Mouse (Mus musculus) lung, adult 2 months (tissue): ENCODE results near the gene Mtap. TPM values are rescaled to one million over a fixed set of nuclear protein-coding genes. Genes with fewer than 3 reads are reported as not detected.

Experiments
- DNase-seq: peaks from one replicate; pipeline ENCODE4 v3.0.0; 2022
- H3K4me1 ChIP-seq: fragments of 200-500 bp; 2 replicates; pipeline ENCODE4 v1.6.1; 2011; ENCODE audit warnings: low read length; ENCODE audit not compliant: control insufficient read depth, insufficient read depth
- H3K4me3 ChIP-seq: fragments of 200-500 bp; replicated peaks from 2 replicates; pipeline ENCODE3; 2011; ENCODE audit warnings: low read depth, mild to moderate bottlenecking, control low read depth, low read length; ENCODE audit errors: extremely low read depth
- CTCF ChIP-seq: fragments of 200-500 bp; IDR thresholded peaks from 2 replicates; pipeline ENCODE4 v1.5.1; 2011; ENCODE audit warnings: mild to moderate bottlenecking, low read length, control low read depth; ENCODE audit not compliant: insufficient read depth
- POLR2A ChIP-seq: fragments of 200-500 bp; IDR thresholded peaks from 2 replicates; pipeline ENCODE4 v1.6.1; 2011; ENCODE audit warnings: low read depth, mild to moderate bottlenecking, control low read depth, low read length, borderline replicate concordance; ENCODE audit errors: extremely low read depth
- WGBS: fragments of 180-500 bp; shearing (Covaris S2); methylation state at CpG from one replicate; pipeline ENCODE4 v1.1.7; 2018; 5-methylcytosine and 5-hydroxymethylcytosine counted together
- polyA plus RNA-seq: library from polyadenylated mRNA; depleted of rRNA; stranded (reverse); fragments of >200 nt; gene quantifications from 2 replicates; pipeline ENCODE4 v1.2.3, GENCODE M21; 2012; rRNA removed

Mtap gene
- polyA plus RNA-seq, 1 experiment: 4.2 TPM

GRCm38 (mm10) chr4:89195481-89195880, 58.6 kb downstream of the Mtap start:
- WGBS: 66% methylated on average over 4 of the region's 4 CpGs
- TF ChIP-seq POLR2A: no peak
- TF ChIP-seq CTCF: no peak

DNA sequence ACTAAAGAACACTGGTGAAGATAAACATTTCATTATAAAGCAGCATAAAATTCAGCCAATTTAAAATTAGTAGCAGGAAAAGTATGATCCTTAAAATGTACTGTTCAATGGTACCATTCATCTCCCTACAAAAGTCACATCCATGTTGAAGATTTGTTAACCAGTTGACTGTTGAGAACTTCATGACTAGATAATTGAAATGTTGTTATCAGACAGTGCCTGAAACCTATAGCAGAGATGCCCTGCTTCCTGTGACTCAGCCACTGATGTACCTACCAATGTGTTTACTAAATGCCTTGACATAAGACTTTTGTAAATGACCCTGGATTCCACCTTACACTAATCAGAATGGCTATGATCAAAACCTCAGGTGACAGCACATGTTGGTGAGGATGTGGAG, 60.2 kb downstream of the Mtap start:
- Histone ChIP-seq H3K4me1 (no peaks in the 10 kb centered on the region), H3K4me3 (no peak overlapping the region)
- no peak for DNase-seq
- TF ChIP-seq CTCF (no peak), POLR2A (no peak)

More at GRCm38 (mm10) chr4:89195481-89195880, 58.6 kb downstream of the Mtap start:
- Histone ChIP-seq H3K4me3 (no peak overlapping the region), H3K4me1 (no peaks in the 10 kb centered on the region)
- no peak for DNase-seq

DNA sequence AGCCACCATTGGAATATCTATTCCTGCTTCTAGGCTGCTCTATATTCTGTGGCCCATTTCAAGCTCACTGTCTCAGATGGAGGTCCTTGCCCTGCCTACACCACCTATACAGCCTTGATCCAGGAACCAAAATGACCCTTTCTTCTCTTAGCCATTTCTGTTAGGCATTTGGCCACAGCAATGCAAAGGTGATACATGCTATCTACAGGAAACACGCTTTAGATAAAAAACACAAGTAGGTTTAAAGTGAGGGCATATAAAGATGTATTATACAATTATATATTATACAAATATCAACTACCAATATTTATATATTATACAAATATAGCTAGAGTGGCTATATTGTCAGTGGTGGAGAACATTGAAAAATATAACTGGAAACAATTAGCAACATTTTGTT, 63.9 kb downstream of the Mtap start:
- H3K4me3 ChIP-seq: no peak overlapping the region
- H3K4me1 ChIP-seq: no peaks in the 10 kb centered on the region
- no peak for DNase-seq
- TF ChIP-seq CTCF (no peak), POLR2A (no peak)
- 79% methylated on average over 1 of the region's 1 CpGs for WGBS

- H3K4me1 ChIP-seq: no peaks in the 10 kb centered on the region
- H3K4me3 ChIP-seq: no peak overlapping the region
- DNase-seq: no peak
- TF ChIP-seq POLR2A (no peak), CTCF (no peak)
Measured at GRCm38 (mm10) chr4:89209310-89209709, 72.4 kb downstream of the Mtap start.

DNA sequence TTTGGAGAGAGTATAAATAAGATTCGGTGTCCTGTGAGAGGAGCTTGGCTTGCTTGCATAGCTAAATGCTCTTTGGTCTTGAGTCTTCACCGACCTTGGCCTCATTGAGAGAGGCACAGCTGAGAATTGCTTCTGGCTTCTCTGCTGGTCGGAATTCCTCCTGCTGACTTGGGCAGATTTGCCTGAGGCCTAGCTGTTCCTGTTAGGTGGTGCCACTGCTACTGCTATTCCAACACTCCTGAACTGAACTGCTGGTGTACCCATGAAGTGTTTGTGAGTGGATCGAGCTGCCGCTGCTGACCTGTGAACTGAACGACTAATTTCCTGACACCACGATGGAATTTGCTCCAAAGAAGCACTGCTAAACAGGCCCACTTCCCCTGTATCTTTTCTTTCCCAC, 73.4 kb downstream of the Mtap start:
- DNase-seq: no peak
- 55% methylated on average over 7 of the region's 7 CpGs for WGBS
- Histone ChIP-seq H3K4me3 (no peak overlapping the region), H3K4me1 (no peaks in the 10 kb centered on the region)
- no peak for TF ChIP-seq POLR2A
- no peak for TF ChIP-seq CTCF

DNA sequence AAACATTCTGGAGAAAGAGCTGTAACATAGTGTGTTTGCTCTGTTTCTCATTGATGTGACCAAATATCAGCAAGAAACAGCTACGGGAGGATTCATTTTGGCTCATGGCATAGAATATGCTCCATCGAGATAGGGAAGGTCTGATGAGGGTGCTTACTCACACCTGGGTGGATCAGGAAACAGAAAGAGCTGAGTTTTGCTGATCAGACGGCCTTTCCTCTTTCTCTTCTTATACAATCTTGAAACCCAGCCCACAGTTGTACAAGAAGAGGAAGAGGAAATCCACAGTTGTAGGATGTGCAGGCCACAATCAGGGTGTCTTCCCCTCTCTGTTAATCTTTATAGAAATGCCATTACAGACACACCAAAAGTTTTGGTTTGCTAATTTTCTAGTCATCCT, 75.3 kb downstream of the Mtap start:
- 59% methylated on average over 3 of the region's 3 CpGs for WGBS
- TF ChIP-seq POLR2A (no peak), CTCF (no peak)
- no peak for DNase-seq
- H3K4me1 ChIP-seq: no peaks in the 10 kb centered on the region
- no peak overlapping the region for H3K4me3 ChIP-seq

Other genes with a start within 250 kb of the Mtap start
- gene Cdkn2a, start 157.5 kb downstream of the Mtap start, polyA plus RNA-seq: 5.1 and 12.3 TPM in 2 replicates
- gene Cdkn2b, start 173.9 kb downstream of the Mtap start, polyA plus RNA-seq: 67.3 and 73.6 TPM in 2 replicates